Mouse (Mus musculus): Measurements from ENCODE around the gene Hdgf.

Gene Hdgf

DNA sequence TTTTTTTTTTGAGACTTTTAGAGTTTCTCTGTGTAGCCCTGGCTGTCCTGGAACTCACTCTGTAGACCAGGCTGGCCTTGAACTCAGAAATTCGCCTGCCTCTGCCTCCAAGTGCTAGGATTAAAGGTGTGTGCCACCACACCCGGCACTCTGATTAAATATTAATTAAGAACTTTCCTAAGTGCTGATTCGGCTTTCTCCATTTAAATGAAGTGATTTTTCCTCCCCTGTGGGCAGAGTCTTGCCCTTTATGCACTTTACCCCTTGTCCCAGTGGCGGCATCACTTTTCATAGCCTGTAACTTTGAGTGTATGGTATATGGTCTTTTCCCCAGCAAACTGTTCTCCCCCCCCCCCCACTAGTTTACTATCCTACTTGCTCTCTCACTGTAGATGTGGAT is 29.1 kb downstream of the Hdgf start:
- in situ Hi-C loops (cut with MboI; ENCODE audit: low pct_unique_long_range_greater_than_20kb in 1 of 2, low sequenced_read_pairs in 2 of 2, unreplicated experiment in 1 of 2) = no loop called here

DNA sequence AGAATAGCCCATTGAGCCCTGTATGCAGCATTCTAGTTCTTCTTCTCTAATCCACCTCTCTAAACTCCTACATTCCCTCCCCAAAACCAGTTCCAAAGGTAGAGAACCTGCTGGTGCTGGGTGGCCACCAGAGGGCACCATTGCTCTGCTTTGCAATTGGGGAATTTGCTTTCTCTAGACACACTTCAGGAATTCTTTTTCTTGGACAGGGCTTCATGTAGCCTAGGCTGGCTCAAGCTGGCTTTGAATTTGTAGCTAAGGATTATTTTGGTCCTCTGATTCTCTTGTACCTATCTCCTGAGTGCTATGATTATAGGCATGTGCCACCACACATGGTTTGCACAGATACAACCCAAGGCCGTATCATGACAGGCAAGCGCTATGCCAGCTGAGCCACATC is 29.7 kb downstream of the Hdgf start:
- in situ Hi-C loops (cut with MboI; ENCODE audit: low pct_unique_long_range_greater_than_20kb in 1 of 2, low sequenced_read_pairs in 2 of 2, unreplicated experiment in 1 of 2) = no loop called here

DNA sequence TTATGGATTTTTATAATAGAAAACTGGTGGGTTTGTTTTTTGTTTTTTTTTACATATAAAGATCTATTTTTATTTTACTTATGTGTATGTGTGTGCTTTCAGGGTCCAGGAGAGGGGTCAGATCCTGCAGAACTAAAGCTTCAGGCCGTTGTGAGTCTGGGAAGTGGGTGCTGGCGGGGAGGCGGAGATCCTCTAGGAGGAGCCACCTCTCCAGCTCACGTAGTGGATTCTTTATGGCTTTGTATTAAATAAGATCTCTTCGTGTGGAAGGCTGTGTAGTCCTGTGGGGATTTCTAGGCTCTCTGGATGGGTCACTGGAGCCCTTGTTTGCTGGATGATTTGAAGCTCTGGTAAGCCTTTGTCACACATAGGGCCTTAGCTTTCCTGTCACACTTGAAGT is 34.5 kb downstream of the Hdgf start:
- in situ Hi-C loops (cut with MboI; ENCODE audit: low pct_unique_long_range_greater_than_20kb in 1 of 2, low sequenced_read_pairs in 2 of 2, unreplicated experiment in 1 of 2) = loop anchor here in 1 of 2 experiments (5.0 kb wide), 1 partner anchor 42 kb away; no protein-coding TSS in a partner anchor

DNA sequence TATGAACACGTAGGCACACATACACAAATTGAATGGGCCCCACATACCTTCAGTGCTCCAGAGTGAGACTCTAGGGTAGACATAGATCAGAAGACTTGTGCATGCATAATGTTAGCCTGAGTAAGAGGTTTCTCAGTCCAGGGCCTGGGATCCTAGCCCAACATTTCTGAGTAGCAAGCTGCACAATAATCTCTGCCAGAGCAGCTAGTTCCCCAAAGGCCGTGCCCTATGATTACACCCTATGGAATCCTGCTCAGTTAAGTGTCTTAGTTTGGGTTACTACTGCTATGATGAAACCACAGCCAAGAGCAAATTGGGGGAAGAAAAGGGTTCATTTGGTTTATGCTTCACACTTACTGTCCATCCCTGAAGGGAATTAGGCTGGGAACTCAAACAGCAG is 36.4 kb downstream of the Hdgf start:
- in situ Hi-C loops (cut with MboI; ENCODE audit: low pct_unique_long_range_greater_than_20kb in 1 of 2, low sequenced_read_pairs in 2 of 2, unreplicated experiment in 1 of 2) = loop anchor here in 1 of 2 experiments (5.0 kb wide), 1 partner anchor 40 kb away; no protein-coding TSS in a partner anchor

DNA sequence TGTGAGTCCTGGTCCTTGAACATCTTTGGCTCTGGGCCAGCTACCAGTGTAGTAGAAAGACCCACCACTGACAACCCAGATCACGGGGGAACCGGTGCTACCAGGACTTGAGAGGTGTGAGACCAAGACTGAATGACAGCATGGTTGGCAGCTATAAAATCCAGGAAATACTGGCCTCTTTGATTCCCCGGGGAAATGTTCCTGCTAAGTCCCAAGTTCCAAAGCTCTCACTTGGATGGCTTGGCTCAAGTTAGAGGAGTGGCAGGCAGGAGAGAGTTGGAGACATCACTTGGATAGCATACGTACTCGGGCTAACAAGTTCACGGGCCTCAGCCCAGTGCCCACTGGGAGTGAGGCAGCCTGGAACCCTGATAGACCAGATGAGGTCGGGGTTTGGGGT is 37.5 kb downstream of the Hdgf start:
- in situ Hi-C loops (cut with MboI; ENCODE audit: low pct_unique_long_range_greater_than_20kb in 1 of 2, low sequenced_read_pairs in 2 of 2, unreplicated experiment in 1 of 2) = loop anchor here in 1 of 2 experiments (5.0 kb wide), 1 partner anchor 39 kb away; no protein-coding TSS in a partner anchor

DNA sequence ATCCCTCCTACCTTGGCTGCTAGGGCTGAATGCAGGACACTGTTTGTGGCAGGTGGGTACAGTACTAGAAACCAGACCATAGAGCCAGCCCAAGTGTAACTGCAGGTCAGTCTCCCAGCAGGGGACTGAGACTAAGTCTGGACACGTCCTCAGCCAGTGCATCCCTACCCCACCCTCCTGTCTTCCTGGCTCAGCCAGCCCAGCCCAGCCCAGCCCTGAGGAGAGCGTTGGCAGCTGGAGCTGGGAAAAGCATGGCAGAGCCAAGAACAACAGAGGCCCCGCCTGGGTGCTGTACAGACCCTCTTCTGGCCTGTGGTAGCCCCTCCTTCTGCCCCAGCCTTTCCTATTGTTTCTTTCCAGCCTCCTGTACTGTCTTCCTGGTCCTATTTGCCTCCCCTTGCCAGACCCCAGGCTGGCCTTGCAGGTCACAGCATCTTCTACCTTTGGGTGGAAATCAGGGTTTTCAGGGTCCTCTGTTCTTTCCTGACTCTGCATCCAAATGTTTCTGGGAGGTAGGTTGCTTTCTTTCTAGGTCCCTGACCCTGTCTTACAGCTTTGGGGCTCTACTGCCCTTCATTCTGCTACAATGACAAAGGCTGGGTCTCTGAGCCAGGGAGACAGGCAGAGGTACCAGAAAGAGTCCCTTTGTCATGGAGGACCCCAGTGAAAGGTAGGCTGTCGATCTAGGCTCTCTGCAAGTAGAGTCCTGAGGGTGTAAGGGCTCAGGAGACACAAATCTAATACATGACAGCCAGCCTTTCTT is 38.9 kb downstream of the Hdgf start:
- in situ Hi-C loops (cut with MboI; ENCODE audit: low pct_unique_long_range_greater_than_20kb in 1 of 2, low sequenced_read_pairs in 2 of 2, unreplicated experiment in 1 of 2) = loop anchor here in 1 of 2 experiments (5.0 kb wide), 1 partner anchor 37 kb away; no protein-coding TSS in a partner anchor

DNA sequence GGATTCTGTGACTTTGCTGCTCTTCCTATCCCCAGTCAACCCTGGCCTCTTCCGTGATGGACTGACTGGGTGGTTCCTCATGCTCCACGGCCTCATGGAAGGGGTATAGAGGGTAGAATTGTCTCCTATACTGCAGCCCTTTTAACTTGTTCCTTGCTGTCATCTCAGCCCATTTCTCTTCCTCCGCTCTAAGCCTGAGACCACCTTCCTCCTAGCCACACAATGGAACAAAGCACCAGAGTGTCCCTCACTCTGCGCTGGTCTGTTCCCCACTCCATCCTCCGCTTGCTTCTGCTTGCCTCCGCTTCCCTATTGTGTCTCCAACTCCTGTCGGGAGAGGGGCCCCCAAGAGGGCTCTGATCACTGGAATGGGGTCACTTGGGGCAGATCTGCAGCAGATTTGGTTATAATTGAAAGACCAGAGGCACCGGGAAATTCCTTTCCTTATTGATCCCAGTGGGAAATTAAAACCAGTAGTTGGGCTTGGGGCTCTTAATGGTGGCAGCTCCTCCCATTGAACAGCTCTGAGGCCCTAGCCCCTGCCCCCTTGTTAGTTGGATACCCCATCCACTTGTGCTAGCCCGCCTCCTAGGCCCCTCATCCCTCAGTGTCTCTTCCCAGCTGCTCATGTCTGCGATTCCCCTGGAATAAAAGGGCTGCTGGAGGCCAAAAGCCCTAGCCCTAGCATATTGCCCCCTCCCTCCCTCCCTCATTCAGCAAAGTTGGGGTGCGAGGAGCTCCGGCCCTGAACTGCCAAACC is 39.8 kb downstream of the Hdgf start:
- in situ Hi-C loops (cut with MboI; ENCODE audit: low pct_unique_long_range_greater_than_20kb in 1 of 2, low sequenced_read_pairs in 2 of 2, unreplicated experiment in 1 of 2) = no loop called here

DNA sequence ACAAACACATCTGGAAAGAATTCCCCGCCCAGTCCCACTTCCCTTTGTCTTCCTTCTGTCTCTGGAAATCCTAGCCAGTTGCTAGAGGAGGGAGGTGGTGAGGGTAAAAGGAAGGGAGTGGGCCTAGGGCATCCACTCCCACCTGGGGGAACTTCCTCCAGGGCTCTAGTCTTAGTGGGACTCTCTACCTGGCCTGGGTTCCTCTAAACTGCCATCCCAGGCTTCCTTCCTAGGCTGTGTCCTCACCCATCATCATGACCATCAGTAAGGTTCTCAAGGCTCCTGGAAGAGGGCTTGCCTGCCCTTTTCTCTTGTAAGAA is 40.4 kb downstream of the Hdgf start:
- in situ Hi-C loops (cut with MboI; ENCODE audit: low pct_unique_long_range_greater_than_20kb in 1 of 2, low sequenced_read_pairs in 2 of 2, unreplicated experiment in 1 of 2) = no loop called here

DNA sequence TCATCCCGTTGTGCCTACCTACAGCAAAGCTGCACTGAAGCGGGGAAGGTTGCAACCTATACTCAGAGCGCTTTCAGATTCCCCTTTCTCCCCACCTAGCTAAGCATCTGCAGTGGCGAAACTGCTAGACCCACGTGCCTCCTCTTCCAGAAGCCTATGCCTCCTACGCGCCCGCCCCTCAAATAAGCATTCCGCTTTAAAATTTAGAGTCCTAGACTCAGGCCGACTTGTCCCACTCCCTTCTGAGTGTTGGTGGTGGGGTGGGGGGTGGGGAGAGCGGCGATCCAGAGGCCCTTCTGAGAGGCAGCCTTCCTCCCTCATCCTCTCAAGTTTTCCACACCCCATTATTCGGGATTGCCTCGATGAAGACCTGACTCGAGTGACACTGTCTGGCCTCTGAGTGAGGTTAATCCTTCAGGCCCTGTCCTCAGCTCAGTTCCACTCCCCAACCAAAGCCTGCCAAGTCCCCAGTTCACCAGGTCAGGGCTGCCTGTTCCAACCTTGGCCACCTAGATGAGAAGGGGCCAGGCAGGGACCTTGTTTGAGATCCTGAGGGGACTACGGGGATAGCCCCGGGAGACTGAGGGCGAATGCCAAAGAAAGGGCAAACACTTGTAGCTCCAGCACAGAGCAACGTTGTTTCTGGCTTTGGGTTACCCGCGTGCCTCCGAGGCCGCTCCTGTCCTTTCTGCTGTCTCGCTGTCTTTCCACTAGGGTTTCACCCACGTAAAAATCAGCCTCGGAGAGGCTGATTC is 41.1 kb downstream of the Hdgf start:
- in situ Hi-C loops (cut with MboI; ENCODE audit: low pct_unique_long_range_greater_than_20kb in 1 of 2, low sequenced_read_pairs in 2 of 2, unreplicated experiment in 1 of 2) = no loop called here

DNA sequence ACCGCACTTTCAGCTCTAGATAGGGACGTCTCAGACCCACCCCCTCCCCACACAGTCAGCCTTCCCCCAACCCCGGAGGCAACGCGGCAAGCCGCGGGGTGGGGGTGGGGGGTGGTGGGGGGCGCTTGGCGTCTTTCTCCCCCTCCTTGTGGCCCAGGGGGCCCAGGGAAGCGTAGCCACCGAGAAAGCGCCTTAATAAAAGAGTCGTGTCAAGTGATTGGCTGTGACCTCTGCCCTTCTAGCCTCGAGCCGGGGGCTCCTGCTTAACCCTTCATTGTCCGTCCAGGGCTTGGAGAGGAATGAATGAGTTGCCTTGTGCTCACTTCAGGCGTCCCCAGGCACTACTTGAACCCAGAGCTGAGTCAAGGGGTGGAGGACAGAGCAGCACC is 41.7 kb downstream of the Hdgf start:
- in situ Hi-C loops (cut with MboI; ENCODE audit: low pct_unique_long_range_greater_than_20kb in 1 of 2, low sequenced_read_pairs in 2 of 2, unreplicated experiment in 1 of 2) = no loop called here

DNA sequence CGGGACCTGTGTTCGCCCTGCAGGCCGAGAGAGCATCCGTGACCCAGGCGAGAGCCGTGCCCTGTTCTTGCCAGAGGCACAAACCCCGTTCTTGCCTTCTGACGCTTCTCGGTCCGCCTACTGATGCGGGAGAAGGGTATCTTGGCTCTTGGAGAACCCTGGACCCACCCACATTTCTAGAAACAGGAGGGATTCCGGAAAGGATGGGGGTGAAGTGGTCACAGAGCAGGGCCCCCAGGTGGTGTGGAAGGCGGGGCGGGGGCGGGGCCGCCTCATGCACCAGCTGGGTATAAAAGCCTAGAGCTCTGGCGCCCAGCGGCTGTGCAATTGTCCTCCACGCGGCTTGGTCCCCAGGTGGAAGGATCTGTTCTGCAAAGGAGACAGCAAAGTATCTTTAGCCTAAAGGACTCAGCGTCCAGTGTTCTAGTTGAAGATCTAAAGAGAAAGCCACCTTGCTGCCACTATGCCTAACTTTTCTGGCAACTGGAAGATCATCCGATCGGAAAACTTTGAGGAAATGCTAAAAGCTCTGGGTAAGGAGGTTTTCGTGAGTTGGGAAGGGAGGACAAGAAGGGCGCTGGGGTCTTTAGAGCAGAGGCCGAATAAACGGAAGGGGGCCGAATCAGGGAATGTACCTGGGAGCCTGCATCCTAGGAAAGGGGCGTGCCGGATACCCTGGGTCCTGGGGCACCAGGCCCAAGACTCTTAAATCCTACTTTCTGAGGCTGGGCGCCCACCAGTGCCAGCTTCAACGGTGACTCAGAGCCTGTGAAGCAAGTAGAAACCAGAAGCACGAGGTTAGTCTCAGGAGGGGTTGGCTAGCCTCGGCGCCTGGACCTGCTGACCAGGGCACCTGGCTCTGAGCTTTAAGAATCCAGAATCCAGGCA is 42.5 kb downstream of the Hdgf start, which contains the start of gene Crabp2:
Gene Crabp2 (plus strand): TSS at position 289 of the 888 bp plus-strand sequence.
- in situ Hi-C loops (cut with MboI; ENCODE audit: low pct_unique_long_range_greater_than_20kb in 1 of 2, low sequenced_read_pairs in 2 of 2, unreplicated experiment in 1 of 2) = no loop called here

DNA sequence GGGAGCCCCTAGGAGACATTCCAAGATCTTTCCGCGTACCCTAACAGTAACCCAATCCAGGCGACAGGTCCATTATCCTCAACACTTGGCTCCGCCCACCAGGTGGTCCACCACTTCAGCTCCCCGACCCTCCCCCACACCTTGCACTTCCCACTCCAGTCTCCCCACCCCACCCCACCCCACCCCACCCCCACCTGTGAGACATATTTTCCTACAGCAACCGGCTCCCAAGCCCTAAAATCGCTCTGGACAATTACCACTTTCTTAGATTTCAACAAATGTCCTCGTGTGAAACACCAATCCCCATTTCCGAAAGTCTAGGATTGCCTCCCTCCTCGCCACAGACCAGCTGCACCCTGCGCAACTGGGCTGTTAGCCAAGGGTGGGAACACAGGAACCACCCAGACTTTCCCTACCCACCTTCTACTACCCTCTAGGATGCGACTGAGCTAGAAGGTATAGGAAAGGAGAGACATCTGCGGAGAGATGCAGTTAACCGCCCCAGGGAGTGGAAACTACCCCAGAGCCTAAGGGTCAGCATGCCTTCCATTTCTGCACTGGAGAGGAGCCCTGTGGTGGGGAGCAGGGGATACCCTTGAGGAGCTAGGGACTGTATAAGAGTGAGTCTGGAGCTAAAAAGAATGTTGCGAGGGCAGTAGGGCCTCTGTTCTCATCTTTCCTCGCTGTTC is 43.3 kb downstream of the Hdgf start:
- in situ Hi-C loops (cut with MboI; ENCODE audit: low pct_unique_long_range_greater_than_20kb in 1 of 2, low sequenced_read_pairs in 2 of 2, unreplicated experiment in 1 of 2) = no loop called here

DNA sequence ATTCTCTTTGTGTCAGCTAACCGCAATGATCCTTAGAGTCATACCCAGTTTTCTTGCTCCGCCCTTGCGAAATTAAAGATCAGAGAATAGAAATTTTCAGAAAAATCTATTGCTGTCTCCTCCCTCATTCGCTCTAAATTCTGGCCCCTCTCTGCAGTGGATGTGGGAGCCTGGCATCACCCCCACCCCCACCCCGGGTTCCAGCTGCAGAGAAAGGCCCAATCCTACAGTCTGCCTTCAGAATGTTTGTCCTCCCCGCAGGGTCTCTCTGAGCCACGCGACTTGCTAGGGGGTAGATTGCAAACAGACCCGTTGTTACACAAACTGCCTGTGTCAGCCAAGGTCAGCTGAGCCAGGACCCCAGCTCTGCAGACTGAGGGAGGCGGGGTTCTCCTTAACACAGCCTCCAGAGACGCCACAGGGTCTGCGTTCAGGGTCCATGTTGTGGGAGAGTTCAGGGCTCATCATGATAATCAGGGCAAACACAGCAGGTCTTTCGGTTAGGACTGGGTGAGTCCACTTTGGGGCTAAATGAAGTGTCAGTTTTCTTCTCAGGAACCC is 43.9 kb downstream of the Hdgf start:
- in situ Hi-C loops (cut with MboI; ENCODE audit: low pct_unique_long_range_greater_than_20kb in 1 of 2, low sequenced_read_pairs in 2 of 2, unreplicated experiment in 1 of 2) = loop anchor here in 1 of 2 experiments (10.0 kb wide), 1 partner anchor 155 kb away; the partner anchor contains the start of genes Insrr and Ntrk1

DNA sequence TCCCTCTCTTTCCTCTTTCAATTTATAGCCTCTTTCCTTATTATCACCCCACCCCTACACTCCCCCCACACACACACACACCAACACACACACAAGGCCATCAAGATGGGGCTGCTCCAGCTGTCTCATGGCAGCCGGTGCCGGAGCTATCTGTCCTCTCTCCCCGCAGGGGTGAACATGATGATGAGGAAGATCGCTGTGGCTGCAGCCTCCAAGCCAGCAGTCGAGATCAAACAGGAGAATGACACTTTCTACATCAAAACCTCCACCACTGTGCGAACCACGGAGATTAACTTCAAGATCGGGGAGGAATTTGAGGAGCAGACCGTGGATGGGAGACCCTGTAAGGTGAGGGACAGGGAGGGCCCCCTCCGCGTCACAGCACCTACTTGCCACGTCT is 45.8 kb downstream of the Hdgf start:
- in situ Hi-C loops (cut with MboI; ENCODE audit: low pct_unique_long_range_greater_than_20kb in 1 of 2, low sequenced_read_pairs in 2 of 2, unreplicated experiment in 1 of 2) = loop anchor here in 1 of 2 experiments (10.0 kb wide), 1 partner anchor 157 kb away; the partner anchor contains the start of genes Insrr and Ntrk1

DNA sequence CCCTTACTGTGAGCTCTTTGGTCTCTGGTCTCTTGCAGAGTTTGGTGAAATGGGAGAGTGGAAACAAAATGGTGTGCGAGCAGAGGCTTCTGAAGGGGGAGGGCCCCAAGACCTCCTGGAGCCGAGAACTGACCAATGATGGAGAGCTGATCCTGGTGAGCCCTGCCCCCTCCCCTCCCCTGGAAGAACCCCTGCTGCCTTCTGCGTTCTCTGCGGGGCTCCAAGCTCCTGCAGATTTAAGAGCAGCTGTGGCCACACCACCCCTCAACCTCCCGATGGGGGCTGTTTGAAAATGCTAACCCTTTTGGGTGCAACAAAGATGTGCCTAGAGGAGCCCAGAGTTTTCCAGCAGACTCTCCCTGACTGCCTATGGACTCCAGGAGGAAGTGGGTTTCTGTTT is 46.3 kb downstream of the Hdgf start:
- in situ Hi-C loops (cut with MboI; ENCODE audit: low pct_unique_long_range_greater_than_20kb in 1 of 2, low sequenced_read_pairs in 2 of 2, unreplicated experiment in 1 of 2) = loop anchor here in 1 of 2 experiments (10.0 kb wide), 1 partner anchor 158 kb away; the partner anchor contains the start of genes Insrr and Ntrk1

DNA sequence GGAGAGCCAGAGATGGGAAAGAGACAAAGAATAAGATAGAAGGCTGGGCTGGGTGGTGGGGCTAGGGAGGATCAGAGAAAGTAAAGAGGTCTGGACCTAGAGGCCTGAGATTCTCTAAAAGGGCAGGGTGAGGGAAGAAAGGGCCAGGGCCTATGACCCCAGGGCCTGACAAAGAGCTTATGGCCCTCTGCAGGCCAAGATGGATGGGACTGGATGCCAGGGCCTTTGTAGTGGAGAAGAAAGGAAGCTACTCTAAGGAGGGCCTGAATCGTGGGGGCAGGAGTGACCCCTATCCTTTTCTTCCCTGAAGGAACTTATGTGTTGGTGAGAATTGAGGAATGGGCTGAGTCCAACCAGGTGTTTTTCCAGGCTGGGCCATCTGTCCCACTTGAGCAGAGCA is 51.9 kb downstream of the Hdgf start:
- in situ Hi-C loops (cut with MboI; ENCODE audit: low pct_unique_long_range_greater_than_20kb in 1 of 2, low sequenced_read_pairs in 2 of 2, unreplicated experiment in 1 of 2) = loop anchor here in 1 of 2 experiments (10.0 kb wide), 1 partner anchor 163 kb away; the partner anchor contains the start of genes Insrr and Ntrk1

DNA sequence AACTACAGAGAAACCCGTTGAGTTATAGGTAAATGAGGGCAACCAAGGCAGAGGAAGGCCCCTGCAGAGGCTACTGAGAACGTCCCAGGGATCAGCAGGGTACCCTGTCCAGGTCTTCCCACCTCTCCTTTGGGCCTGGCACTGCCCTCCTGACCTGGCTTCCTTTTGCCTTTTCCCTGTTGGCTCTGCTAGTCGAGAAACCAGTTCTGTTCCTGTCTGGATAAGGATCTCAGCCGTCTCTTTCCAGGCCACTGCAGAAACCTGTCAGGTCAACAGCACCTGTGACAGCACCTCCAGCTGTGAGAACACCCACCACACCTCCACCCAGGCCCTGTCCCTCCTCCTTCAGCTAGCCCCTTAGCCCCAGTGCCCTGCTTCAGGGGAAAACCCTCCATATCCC is 52.4 kb downstream of the Hdgf start:
- in situ Hi-C loops (cut with MboI; ENCODE audit: low pct_unique_long_range_greater_than_20kb in 1 of 2, low sequenced_read_pairs in 2 of 2, unreplicated experiment in 1 of 2) = loop anchor here in 1 of 2 experiments (10.0 kb wide), 1 partner anchor 164 kb away; the partner anchor contains the start of genes Insrr and Ntrk1
